Mouse (Mus musculus) MEL (cell line): ENCODE data around the gene Fgfr2. TPM values are rescaled to one million over a fixed set of nuclear protein-coding genes. Genes with fewer than 3 reads are reported as not detected.

Experiments
- DNase-seq: peaks from one replicate; pipeline ENCODE4 v3.0.0; 2011; ENCODE audit warnings: low read depth, low spot score
- H3K27ac ChIP-seq: 2 replicates; pipeline ENCODE4 v1.5.1; 2012; ENCODE audit warnings: low read depth, mild to moderate bottlenecking, control low read depth, low read length, moderate library complexity; ENCODE audit not compliant: control insufficient read depth
- H3K27me3 ChIP-seq, 2 experiments: fragments of 150-350 bp in 1 of 2; sonication (generic) in 1 of 2; 2 replicates each; pipeline ENCODE4 v1.6.1; 2012; ENCODE audit warnings: low read length in 2 of 2, mild to moderate bottlenecking in 2 of 2, improper control_type of control experiment in 1 of 2, moderate library complexity in 1 of 2; ENCODE audit not compliant: insufficient read depth in 2 of 2, control insufficient read depth in 1 of 2
- H3K36me3 ChIP-seq, 2 experiments: 2 replicates each; pipeline ENCODE4 v1.6.1; 2012 to 2014; ENCODE audit warnings: low read length in 2 of 2, improper control_type of control experiment in 1 of 2, inconsistent platforms in 1 of 2, mild to moderate bottlenecking in 1 of 2; ENCODE audit not compliant: insufficient read depth in 2 of 2, control insufficient read depth in 1 of 2
- H3K4me1 ChIP-seq, 2 experiments: fragments of 150-350 bp in 1 of 2; sonication (generic) in 1 of 2; 2 replicates each; pipeline ENCODE4 v1.6.1; 2012; ENCODE audit warnings: low read length in 2 of 2, improper control_type of control experiment in 1 of 2, mild to moderate bottlenecking in 1 of 2; ENCODE audit not compliant: insufficient read depth in 2 of 2, control insufficient read depth in 1 of 2
- H3K4me3 ChIP-seq, 2 experiments: fragments of 150-350 bp in 1 of 2; sonication (generic) in 1 of 2; 2 replicates each; pipeline ENCODE4 v1.5.1; 2012; ENCODE audit warnings: low read depth in 2 of 2, low read length in 2 of 2, mild to moderate bottlenecking in 2 of 2, moderate library complexity in 2 of 2, control low read depth in 1 of 2, improper control_type of control experiment in 1 of 2; ENCODE audit not compliant: control insufficient read depth in 1 of 2, insufficient read depth in 1 of 2
- H3K79me2 ChIP-seq: 2 replicates; pipeline ENCODE4 v1.6.1; 2012; ENCODE audit warnings: mild to moderate bottlenecking, low read length, moderate library complexity; ENCODE audit not compliant: control insufficient read depth, poor library complexity, insufficient read depth
- H3K9ac ChIP-seq: 2 replicates; pipeline ENCODE4 v1.6.1; 2012; ENCODE audit warnings: low read depth, mild to moderate bottlenecking, control low read depth, low read length, moderate library complexity; ENCODE audit not compliant: control insufficient read depth, poor library complexity, severe bottlenecking
- H3K9me3 ChIP-seq: fragments of 150-350 bp; sonication (generic); replicated peaks from 2 replicates; pipeline ENCODE4 v1.6.1; 2012; ENCODE audit warnings: mild to moderate bottlenecking, low read length, improper control_type of control experiment, moderate library complexity; ENCODE audit not compliant: insufficient read depth
- BHLHE40 ChIP-seq: IDR thresholded peaks from 2 replicates; pipeline ENCODE4 v1.6.1; 2012; ENCODE audit warnings: low read depth, mild to moderate bottlenecking, inconsistent platforms, low read length, improper control_type of control experiment, borderline replicate concordance
- CHD1 ChIP-seq: IDR thresholded peaks from 2 replicates; pipeline ENCODE4 v1.6.1; 2012; ENCODE audit warnings: low read depth, mild to moderate bottlenecking, inconsistent platforms, low read length, improper control_type of control experiment
- CHD2 ChIP-seq: IDR thresholded peaks from 2 replicates; pipeline ENCODE4 v1.6.1; 2011; ENCODE audit warnings: low read length, improper control_type of control experiment
- CTCF ChIP-seq, 3 experiments: IDR thresholded peaks in 2 of 3; conservative IDR thresholded peaks in 1 of 3; 2 replicates each; pipeline ENCODE4 v1.5.1; 2011 to 2012; ENCODE audit warnings: low read length in 3 of 3, low read depth in 2 of 3, mild to moderate bottlenecking in 2 of 3, improper control_type of control experiment in 1 of 3, inconsistent platforms in 1 of 3, mixed read lengths in 1 of 3, moderate library complexity in 1 of 3; ENCODE audit not compliant: control insufficient read depth in 1 of 3, insufficient read depth in 1 of 3, poor library complexity in 1 of 3, severe bottlenecking in 1 of 3
- ETS1 ChIP-seq: IDR thresholded peaks from 2 replicates; pipeline ENCODE4 v1.6.1; 2012; ENCODE audit warnings: low read depth, mild to moderate bottlenecking, inconsistent platforms, low read length, improper control_type of control experiment, moderate library complexity
- GATA1 ChIP-seq: IDR thresholded peaks from 2 replicates; pipeline ENCODE4 v1.6.1; 2011; ENCODE audit warnings: low read depth, low read length, improper control_type of control experiment
- HCFC1 ChIP-seq: IDR thresholded peaks from 2 replicates; pipeline ENCODE4 v1.6.1; 2012; ENCODE audit warnings: low read depth, mild to moderate bottlenecking, inconsistent platforms, low read length, improper control_type of control experiment, moderate library complexity
- JUND ChIP-seq: IDR thresholded peaks from 2 replicates; pipeline ENCODE4 v1.6.1; 2011; ENCODE audit warnings: low read depth, mild to moderate bottlenecking, improper control_type of control experiment, low read length
- KAT2A ChIP-seq: conservative IDR thresholded peaks from 2 replicates; pipeline ENCODE4 v1.6.1; 2012; ENCODE audit warnings: low read depth, low read length, improper control_type of control experiment, inconsistent platforms
- MAFK ChIP-seq: IDR thresholded peaks from 2 replicates; pipeline ENCODE4 v1.6.1; 2011; ENCODE audit warnings: low read depth, mild to moderate bottlenecking, low read length, improper control_type of control experiment, borderline replicate concordance
- MAX ChIP-seq: IDR thresholded peaks from 2 replicates; pipeline ENCODE4 v1.6.1; 2011; ENCODE audit warnings: low read length, improper control_type of control experiment
- MXI1 ChIP-seq: IDR thresholded peaks from 2 replicates; pipeline ENCODE4 v1.6.1; 2011; ENCODE audit warnings: mild to moderate bottlenecking, low read depth, low read length, improper control_type of control experiment
- MYB ChIP-seq: IDR thresholded peaks from 2 replicates; pipeline ENCODE4 v1.6.1; 2011; ENCODE audit warnings: mild to moderate bottlenecking, low read depth, low read length, improper control_type of control experiment
- MYC ChIP-seq: IDR thresholded peaks from 2 replicates; pipeline ENCODE4 v1.6.1; 2011; ENCODE audit warnings: low read depth, mild to moderate bottlenecking, low read length, improper control_type of control experiment, moderate library complexity
- NELFE ChIP-seq: IDR thresholded peaks from 2 replicates; pipeline ENCODE4 v1.6.1; 2011; ENCODE audit warnings: low read depth, low read length, improper control_type of control experiment
- POLR2AphosphoS5 ChIP-seq: IDR thresholded peaks from 2 replicates; pipeline ENCODE4 v1.6.1; 2012; ENCODE audit warnings: low read depth, borderline replicate concordance, mild to moderate bottlenecking, inconsistent platforms, low read length, moderate library complexity, mixed read lengths
- RAD21 ChIP-seq: IDR thresholded peaks from 2 replicates; pipeline ENCODE4 v1.6.1; 2011; ENCODE audit warnings: mild to moderate bottlenecking, low read depth, low read length, improper control_type of control experiment
- RCOR1 ChIP-seq: IDR thresholded peaks from 2 replicates; pipeline ENCODE4 v1.6.1; 2012; ENCODE audit warnings: low read depth, mild to moderate bottlenecking, inconsistent platforms, low read length, improper control_type of control experiment
- SIN3A ChIP-seq: IDR thresholded peaks from 2 replicates; pipeline ENCODE4 v1.6.1; 2012; ENCODE audit warnings: low read length, improper control_type of control experiment, inconsistent platforms
- SMC3 ChIP-seq: IDR thresholded peaks from 2 replicates; pipeline ENCODE4 v1.6.1; 2011; ENCODE audit warnings: low read depth, low read length, improper control_type of control experiment
- TAL1 ChIP-seq: IDR thresholded peaks from 2 replicates; pipeline ENCODE4 v1.6.1; 2012; ENCODE audit warnings: mild to moderate bottlenecking, inconsistent platforms, low read length, moderate library complexity, mixed read lengths
- ZC3H11A ChIP-seq: IDR thresholded peaks from 2 replicates; pipeline ENCODE4 v1.6.1; 2012; ENCODE audit warnings: low read depth, mild to moderate bottlenecking, inconsistent platforms, low read length, improper control_type of control experiment
- ZMIZ1 ChIP-seq: IDR thresholded peaks from 2 replicates; pipeline ENCODE4 v1.6.1; 2012; ENCODE audit warnings: low read depth, mild to moderate bottlenecking, inconsistent platforms, low read length, improper control_type of control experiment, moderate library complexity
- ZNF384 ChIP-seq: IDR thresholded peaks from 2 replicates; pipeline ENCODE4 v1.6.1; 2012; ENCODE audit warnings: low read depth, mild to moderate bottlenecking, inconsistent platforms, low read length, improper control_type of control experiment
- polyA plus RNA-seq, 2 experiments: library from polyadenylated mRNA; stranded (reverse) in 1 of 2; unstranded in 1 of 2; fragments of >175 nt in 1 of 2; fragments of >200 nt in 1 of 2; gene quantifications; 2 replicates each; pipeline versions ENCODE4 v1.2.1 to v1.2.4; 2012; ENCODE audit warnings: low replicate concordance in 2 of 2, low read depth in 1 of 2; ENCODE audit not compliant: insufficient read length in 2 of 2, insufficient read depth in 1 of 2, missing spikeins in 1 of 2
- total RNA-seq: library from RNA; depleted of rRNA; stranded (reverse); fragments of 300-350 nt; gene quantifications from 2 replicates; pipeline ENCODE4 v1.2.3, GENCODE M21; 2012

The Fgfr2 gene
- total and polyA plus RNA-seq, 3 experiments: not detected

DNA sequence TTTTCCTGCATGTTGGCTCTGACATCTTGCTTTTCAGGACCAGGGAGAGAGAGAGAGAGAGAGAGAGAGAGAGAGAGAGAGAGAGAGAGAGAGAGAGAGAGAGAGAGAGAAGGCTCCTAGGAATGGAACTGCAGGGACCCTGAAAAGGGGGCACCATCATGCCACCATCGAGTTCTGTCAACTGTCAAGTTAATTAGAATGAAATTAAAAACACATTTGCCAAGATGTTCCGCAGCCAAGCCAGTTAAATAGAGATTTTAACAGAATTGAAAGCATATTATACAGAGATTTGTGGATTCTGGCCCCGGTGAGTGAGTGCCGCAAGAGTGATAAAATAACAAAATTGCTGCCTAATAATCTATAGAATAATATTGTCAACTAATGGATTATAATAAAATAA lies 1400.8 kb downstream of the Fgfr2 start:
- Histone ChIP-seq H3K4me1 (no peaks in the 10 kb centered on the region), H3K27ac (no peak overlapping the region), H3K27me3 (no peaks in the 10 kb centered on the region), H3K9me3 (no peaks in the 10 kb centered on the region), H3K36me3 (no peaks in the 10 kb centered on the region), H3K79me2 (no peaks in the 10 kb centered on the region), H3K4me3 (no peak overlapping the region), H3K9ac (no peak overlapping the region)
- TF ChIP-seq BHLHE40 (no peak), RCOR1 (no peak), SMC3 (no peak), SIN3A (no peak), MYC (no peak), ETS1 (no peak), MXI1 (no peak), RAD21 (no peak), MYB (no peak), MAFK (no peak), HCFC1 (no peak), ZNF384 (no peak), ZC3H11A (no peak)
- DNase-seq: no peak

DNA sequence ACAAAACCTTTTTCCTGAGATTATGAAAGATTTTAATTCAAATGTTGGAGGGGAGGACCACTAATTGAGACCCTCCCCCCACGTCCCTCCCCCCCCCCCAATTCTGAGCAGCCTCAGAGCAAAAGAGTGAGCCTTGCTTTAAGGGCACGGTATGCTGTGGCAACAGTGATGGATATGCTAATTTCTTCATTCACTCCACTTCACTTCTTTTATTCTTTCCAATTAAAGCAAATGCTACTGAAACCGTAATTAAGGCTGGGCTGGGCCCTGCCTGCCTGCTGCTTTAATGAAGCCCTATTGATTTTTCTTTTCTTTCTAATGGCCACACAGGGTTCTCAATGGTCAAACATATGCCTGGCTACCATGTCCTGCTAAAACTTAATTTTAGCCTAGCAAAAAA lies 1404.9 kb downstream of the Fgfr2 start:
- DNase-seq: no peak
- no peak overlapping the region for H3K4me3 ChIP-seq
- H3K9me3 ChIP-seq: no peaks in the 10 kb centered on the region

More for the DNA sequence above, 1404.9 kb downstream of the Fgfr2 start:
- Histone ChIP-seq H3K4me1 (no peaks in the 10 kb centered on the region), H3K79me2 (no peaks in the 10 kb centered on the region), H3K9ac (no peak overlapping the region), H3K36me3 (no peaks in the 10 kb centered on the region), H3K27me3 (no peaks in the 10 kb centered on the region), H3K27ac (no peak overlapping the region)
- no peak for TF ChIP-seq CHD2
- no peak for TF ChIP-seq CHD1
- TF ChIP-seq TAL1: no peak
- no peak for TF ChIP-seq MYB
- no peak for TF ChIP-seq MAX
- TF ChIP-seq GATA1: no peak
- TF ChIP-seq NELFE: no peak
- no peak for TF ChIP-seq BHLHE40
- TF ChIP-seq KAT2A: no peak
- TF ChIP-seq ETS1: no peak
- TF ChIP-seq JUND: no peak
- TF ChIP-seq POLR2AphosphoS5: no peak
- no peak for TF ChIP-seq MYC
- TF ChIP-seq ZNF384: no peak
- no peak for TF ChIP-seq ZMIZ1
- TF ChIP-seq CTCF (IDR thresholded peaks at IDR 0.05 in 2 of 3, conservative IDR thresholded peaks at IDR 0.05 in 1 of 3; ENCODE audit: control insufficient read depth in 1 of 3, insufficient read depth in 1 of 3, low read depth in 2 of 3, low read length in 3 of 3, poor library complexity in 1 of 3, severe bottlenecking in 1 of 3): no peak
- TF ChIP-seq SMC3: no peak
- TF ChIP-seq ZC3H11A: no peak
